Mouse (Mus musculus): Measurements from ENCODE around the gene Cxcl1.

The Cxcl1 gene

DNA sequence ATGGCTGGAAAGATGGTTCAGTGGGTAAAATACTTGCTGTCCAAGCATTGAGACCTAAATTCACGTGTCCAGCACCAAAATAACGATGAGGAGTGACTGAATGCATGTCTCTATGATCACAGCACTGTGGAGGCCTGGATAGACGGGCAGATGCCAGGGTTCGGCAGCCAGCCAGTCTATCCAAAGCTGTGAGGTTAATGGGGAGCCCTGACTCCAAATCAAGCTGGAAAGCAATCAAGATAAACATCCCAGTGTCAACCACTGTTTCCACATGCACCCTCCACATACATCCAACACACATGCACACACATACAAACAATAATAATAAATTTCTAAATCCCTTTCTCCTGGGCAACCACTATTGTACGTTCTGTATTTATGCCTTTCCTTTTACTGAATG is 2.4 kb upstream of the Cxcl1 start:
- no peak for DNase-seq (ENCODE audit: low spot score)

DNA sequence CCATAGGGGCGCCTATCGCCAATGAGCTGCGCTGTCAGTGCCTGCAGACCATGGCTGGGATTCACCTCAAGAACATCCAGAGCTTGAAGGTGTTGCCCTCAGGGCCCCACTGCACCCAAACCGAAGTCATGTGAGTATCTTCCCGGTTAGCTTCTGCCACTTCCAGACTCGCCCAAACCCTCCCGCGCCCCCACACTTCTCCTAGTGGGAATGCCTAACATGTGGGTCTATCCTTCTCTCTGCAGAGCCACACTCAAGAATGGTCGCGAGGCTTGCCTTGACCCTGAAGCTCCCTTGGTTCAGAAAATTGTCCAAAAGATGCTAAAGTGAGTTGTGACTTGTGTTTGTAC is 398 bp downstream of the Cxcl1 start:
- DNase-seq (ENCODE audit: low spot score), result no peak

DNA sequence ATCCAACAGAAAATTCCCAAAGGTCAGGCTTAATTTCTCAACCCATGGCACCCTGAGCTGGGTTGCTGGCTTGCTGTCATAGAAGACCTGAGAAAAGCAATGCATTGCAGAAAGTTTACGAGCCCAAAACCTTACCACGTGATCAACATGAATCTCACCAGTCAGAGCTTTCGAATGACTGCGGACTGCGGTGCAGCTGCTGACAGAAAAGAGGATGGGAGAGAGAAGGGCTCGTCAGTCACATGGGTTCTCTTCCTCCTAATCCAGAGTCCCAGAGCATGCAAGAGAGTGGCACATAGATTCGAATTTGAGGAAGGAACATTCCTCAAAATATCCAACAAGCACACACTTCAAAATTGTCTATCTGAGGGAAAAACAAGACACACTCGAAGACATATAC is 3.2 kb downstream of the Cxcl1 start:
- DNase-seq (ENCODE audit: low spot score), result no peak

DNA sequence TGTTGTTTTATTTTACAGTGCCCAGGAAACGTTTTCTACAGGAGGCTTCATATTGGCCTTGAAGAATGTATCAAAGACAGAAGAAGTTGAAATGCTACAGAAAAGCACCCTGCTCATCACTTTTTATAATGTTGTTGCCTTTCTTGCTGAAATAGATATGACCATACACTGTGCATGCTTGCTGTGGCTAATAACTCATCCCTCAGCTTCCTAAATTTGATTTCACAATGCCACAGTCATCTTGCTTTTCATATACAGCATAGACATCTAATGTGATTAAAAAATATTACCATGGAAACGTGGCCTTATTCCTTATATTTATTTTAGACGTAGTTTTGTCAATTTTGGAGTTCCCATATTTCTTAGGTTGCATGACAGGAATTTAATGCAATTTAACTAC is 6.4 kb downstream of the Cxcl1 start:
- no peak for DNase-seq (ENCODE audit: low spot score)

DNA sequence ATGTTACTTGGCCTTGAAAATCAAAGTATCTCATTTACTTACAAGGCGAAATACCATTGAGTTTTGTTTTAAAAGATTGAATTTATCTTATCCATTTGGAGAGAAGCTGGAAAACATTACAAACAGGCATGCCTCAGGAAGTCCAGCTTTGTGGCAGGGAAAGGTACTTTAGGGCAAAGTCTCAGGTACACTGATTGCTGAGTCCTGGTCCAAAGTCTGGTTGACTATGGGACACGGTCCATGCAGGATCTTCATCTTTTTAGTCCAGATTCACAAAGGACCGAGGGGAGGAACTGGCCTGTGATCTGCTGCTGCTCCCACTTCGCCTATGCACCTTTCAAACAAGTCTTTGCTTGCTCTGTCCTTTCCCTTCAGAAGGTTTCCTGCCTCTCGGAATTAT is 8.3 kb downstream of the Cxcl1 start:
- no peak for DNase-seq (ENCODE audit: low spot score)

DNA sequence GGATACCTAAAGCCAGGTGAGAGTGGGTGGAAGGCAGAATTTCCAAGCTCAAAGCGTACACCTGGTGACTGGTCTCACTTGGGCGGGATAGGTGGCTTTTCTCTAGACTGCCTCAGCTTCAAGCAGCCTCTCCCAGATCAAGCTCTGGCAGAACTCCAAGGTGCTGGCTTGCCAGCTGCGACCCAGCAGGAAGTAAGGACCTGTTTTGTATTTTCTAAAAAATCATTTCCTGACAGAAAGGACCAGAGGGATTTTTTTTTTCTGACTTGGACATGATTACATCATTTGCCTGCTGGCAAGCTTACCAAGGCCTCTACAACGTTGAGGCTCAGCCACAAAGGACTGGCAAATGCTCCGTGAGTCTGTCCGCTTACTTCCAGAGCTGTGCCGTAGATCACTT is 9.1 kb downstream of the Cxcl1 start:
- peak; percentile 28 for DNase-seq (ENCODE audit: low spot score)

DNA sequence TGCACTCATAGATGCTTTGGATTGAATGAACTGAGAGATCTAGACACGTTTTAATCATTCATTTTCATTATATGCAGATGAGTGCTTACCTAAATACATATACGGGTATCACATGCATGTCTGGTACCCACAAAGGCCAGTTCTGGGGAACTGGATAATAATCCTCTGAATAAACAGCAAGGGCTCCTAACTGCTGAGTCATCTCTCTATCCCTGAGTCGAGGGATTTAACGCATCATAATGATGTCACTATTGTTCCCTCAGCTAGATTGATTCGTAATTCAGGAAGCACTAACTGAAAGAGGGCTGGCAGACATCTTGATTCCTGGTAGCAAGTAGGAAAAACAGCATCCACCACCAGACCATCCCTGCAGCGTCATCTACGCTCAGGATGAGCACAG is 9.6 kb downstream of the Cxcl1 start:
- no peak for DNase-seq (ENCODE audit: low spot score)

DNA sequence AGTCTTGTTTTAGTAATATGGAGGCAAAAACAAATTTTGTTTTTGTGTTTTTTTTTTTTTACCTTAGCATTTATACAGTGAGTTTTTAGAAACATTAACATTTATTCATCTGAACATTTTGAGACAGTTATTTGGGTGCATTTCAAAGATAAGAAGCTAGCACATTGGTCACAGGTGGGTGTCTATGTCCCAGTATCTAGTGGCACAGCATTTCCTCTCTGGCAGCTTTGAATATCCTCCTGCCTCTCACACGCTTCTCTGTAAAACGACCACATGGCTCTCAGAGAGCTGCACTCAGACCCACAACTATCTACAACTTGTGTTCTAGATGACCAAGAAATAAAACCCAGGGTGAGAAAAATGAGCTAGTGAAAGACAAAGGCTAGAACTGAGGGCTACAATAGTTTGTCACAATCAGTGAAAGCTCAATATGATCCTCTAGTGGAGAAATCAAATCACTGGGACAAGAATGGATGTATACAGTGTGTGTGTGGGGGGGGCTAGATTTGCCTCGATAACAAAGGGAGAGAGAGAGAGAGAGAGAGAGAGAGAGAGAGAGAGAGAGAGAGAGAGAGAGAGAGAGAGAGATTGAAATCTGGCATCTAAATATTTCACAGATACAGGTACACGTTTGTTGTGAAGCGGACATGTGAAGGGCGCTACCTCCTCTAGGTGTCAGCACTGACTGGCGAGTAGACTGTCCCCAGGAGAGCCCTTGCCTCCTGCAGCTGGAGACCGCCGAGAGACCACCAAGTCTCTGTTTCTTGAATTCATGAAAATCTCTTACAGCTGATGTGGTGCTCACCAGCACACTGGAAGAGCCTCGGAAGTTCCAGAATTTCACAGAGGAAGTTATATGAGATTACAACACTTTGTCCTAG is 11.6 kb downstream of the Cxcl1 start:
- DNase-seq (ENCODE audit: low spot score), result no peak

DNA sequence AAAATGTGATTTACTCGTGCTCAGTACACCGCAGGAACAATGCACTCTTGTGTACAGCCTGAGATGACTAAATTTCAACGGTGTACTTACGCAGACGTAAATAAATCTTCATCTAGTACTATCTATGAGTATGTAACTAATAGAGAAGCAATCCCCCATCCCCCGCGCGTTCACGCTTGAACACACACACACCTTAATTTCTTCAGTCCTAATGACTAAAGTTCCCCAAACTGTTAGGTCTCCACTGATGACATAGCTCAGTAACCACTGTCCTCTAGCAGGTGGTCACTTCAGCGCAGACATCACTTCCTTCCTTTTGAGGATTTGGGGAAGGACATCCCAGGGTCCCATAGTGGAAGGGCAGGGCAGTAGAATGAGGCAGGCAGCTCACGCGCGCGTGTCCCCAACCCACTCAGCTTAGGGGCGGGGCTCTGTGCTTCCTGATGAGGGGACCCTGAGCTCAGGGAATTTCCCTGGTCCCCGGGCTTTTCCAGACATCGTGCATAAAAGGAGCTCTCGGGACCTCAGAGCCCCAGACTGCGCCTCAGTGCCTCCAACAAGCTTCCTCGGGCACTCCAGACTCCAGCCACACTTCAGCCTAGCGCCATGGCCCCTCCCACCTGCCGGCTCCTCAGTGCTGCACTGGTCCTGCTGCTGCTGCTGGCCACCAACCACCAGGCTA is 12.4 kb downstream of the Cxcl1 start, which contains the start of gene Cxcl2:
Gene Cxcl2, plus strand, starts transcription at position 533 of the 682 bp plus-strand sequence.
- no peak for DNase-seq (ENCODE audit: low spot score)

DNA sequence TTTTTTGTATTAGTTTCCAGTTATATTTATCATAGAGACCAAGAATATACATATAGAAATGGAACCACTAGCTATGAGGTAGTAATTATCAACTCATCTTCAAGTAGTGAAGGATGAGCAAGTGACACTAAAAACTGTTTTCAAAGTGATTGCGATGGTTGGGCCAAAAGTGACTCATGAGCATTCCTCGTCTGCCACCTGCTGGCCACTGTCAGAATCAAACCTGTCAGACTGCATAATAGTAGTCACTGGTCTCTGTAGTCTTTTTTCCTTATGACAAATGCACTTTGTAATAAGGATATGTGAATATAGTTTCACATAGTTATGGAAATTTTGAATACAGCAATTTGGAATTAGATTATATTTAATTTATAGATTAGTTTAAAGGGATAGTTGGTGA is 17.9 kb downstream of the Cxcl1 start:
- DNase-seq (ENCODE audit: low spot score), result peak; percentile 43

DNA sequence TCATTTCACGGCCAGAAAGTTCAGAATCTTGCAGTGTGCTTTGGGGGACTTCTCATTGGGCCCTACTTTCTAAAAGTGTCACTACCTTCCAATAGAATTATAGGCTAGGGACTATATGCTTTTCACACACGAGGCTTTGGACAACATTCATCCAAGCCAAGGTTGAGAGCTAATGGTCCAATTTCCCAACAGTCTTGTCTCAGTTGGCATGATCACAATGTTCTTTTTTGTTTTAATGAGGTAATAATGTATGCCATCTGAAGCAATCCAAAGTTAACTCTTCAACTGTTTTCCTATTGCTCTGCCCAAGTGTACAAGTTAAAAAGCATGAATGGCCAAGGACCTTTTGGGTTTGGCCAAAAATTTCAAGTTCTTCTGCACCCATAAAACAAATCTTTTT is 28.5 kb downstream of the Cxcl1 start:
- DNase-seq (ENCODE audit: low spot score), result no peak

DNA sequence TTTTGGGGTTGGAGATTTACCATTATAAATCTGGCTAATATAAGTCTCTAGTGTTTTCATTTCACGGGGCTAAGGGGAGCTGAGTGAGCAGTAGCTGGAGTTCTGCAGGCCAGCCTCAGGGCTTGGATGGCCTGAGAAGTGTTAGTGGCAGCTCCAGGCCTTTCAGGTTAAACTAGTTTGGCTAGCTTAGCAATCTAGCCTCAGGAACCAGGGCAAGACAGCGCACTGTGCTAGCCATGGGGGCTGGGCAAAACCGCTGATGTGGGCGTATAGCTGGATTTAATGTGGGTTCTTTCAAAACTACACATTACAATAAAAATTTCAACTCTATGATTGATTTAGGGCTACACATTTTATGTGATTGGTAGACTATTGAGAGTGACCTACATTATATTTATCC is 31.9 kb downstream of the Cxcl1 start:
- no peak for DNase-seq (ENCODE audit: low spot score)

DNA sequence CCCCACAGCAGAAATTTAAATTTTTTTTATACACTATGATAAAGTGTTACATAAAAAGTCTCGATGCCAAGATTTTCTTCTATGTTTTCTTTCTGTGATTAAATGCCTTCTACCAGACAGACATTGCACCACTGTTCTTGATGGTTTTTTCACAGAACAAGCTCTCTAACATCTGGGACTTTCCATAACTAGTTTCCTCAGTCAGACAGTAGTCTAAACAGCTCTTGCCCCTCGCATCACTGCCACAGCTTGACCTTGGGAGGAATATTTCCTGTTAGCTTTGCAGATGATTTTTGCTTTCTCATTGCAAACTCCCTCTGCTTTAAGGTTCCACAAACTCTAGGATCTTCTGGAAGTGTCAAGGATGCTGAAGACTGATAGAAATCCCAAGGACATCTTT is 39.5 kb downstream of the Cxcl1 start:
- no peak for DNase-seq (ENCODE audit: low spot score)

DNA sequence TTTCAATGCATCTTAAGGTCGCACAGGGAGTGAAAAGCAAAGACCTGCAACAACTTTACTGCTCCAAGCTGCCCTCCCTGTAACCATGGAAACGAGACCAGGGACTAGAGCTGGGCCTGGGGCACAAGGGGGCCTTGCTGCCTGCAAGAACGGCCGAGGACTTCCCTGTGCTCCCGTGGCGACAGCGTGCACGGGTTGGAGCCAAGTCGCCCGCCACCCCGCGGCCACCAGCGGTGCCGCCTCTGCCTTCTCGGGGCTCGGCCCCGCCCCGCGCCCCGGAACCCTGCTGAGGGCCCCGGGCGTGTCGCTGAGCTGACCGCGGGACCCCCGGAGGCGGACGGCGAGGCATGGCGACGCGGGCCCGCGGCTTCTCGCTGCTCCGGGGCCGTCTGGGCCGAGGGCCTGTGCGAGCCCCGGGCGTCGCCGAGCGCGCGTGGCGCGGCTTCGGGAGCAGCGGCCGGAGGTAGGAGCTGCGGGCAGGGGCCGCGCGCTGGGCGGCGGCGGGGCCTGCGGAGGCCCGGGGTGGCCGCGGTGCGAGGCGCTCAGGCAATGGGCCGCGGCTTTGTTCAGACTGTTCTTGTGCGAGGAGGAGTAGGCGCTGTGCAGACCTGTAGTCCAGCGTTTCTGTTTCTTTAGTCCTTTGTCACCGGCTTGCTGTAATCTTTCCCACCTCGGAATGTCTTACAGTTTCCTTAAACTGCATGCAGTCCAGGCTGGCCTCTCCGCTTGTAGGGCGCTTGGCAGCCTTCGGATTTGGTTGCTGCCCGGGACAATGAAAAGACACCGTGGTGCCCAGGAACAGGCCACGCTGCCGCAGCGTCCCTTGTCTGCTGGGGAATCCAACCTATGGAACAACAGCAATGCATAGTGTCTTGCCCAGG is 40.2 kb downstream of the Cxcl1 start, which contains the start of gene Mthfd2l:
Gene Mthfd2l, plus strand, starts transcription at position 147 of the 881 bp plus-strand sequence.
- peak; percentile 81 for DNase-seq (ENCODE audit: low spot score)

DNA sequence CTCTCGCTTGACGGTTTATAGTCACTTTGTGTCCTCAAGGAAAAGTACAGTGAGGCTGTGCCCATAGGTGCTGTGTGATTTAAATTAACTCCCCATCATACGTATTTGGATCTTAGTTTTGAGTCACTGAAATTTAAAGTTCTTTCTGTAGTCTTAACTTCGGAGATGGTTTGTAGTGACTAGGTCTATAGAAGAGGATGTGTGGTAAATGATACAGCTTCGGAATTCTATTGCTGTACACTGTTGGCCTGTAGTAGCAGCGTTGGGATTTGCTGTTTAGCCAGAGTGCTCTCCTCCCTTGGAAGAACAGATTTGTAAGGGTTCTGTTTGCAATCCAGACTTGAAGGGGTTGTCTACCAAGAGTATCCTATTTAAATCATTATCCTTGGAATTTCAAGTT is 40.9 kb downstream of the Cxcl1 start:
- no peak for DNase-seq (ENCODE audit: low spot score)

DNA sequence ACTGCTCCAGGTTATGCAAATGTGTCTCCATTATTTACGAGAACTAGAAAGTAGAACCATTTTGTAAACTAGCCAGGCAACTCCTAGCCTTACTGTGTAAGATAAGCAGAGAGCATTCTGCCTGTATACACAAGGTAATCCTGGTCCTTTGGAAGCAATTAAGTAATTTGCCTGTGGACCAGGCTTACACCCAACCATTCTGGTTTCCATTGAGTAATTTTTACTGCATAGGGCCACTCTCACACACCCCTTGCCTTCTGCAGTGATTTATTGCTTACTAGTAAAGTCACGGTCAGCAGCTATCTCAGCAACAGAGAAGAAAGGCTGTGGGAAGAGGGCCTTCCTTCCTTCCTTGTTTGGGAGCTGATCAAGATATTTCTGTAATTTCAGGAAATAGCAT is 45.7 kb downstream of the Cxcl1 start:
- DNase-seq (ENCODE audit: low spot score), result no peak
